Mouse (Mus musculus): ENCODE data around the gene 1700037H04Rik. TPM values are rescaled to one million over a fixed set of nuclear protein-coding genes. Genes with fewer than 3 reads are reported as not detected.

The 1700037H04Rik gene
- total and polyA plus RNA-seq, 3 experiments = 9.8 to 48.9 (median 11.3) TPM

- H3K4me3 ChIP-seq = no peak overlapping the region
- intact Hi-C loops (cut with DNase I) = no loop called here
- no peaks in the 10 kb centered on the region for H3K79me2 ChIP-seq (replicated peaks; ENCODE audit: control insufficient read depth, insufficient read depth, low read length)
- H3K27me3 ChIP-seq (ENCODE audit: control insufficient read depth, insufficient read depth, low read length) = no peaks in the 10 kb centered on the region
- no peak for TF ChIP-seq EP300 (IDR thresholded peaks at IDR 0.05; ENCODE audit: insufficient read depth, low read depth, low read length)
- 0 out of 2 replicates have a peak, but pooled peaks have one; percentile 34 for TF ChIP-seq POLR2A (IDR thresholded peaks at IDR 0.05; ENCODE audit: insufficient read depth, low read depth, low read length)
- no peak for TF ChIP-seq CTCF (IDR thresholded peaks at IDR 0.05)
- no peaks in the 10 kb centered on the region for H3K36me3 ChIP-seq (ENCODE audit: control insufficient read depth, insufficient read depth, low read length)
- H3K4me1 ChIP-seq (ENCODE audit: control insufficient read depth, insufficient read depth, low read length) = peaks cover 4% of the 10 kb centered on the region
- no peak for DNase-seq
- WGBS = 91% methylated on average over 8 of the region's 8 CpGs
- H3K9ac ChIP-seq (ENCODE audit: low read depth, low read length) = no peak overlapping the region
- H3K27ac ChIP-seq = no peak overlapping the region
These were observed 12.9 kb downstream of the 1700037H04Rik start for GRCm38 (mm10) chr2:131147043-131147365.

DNA sequence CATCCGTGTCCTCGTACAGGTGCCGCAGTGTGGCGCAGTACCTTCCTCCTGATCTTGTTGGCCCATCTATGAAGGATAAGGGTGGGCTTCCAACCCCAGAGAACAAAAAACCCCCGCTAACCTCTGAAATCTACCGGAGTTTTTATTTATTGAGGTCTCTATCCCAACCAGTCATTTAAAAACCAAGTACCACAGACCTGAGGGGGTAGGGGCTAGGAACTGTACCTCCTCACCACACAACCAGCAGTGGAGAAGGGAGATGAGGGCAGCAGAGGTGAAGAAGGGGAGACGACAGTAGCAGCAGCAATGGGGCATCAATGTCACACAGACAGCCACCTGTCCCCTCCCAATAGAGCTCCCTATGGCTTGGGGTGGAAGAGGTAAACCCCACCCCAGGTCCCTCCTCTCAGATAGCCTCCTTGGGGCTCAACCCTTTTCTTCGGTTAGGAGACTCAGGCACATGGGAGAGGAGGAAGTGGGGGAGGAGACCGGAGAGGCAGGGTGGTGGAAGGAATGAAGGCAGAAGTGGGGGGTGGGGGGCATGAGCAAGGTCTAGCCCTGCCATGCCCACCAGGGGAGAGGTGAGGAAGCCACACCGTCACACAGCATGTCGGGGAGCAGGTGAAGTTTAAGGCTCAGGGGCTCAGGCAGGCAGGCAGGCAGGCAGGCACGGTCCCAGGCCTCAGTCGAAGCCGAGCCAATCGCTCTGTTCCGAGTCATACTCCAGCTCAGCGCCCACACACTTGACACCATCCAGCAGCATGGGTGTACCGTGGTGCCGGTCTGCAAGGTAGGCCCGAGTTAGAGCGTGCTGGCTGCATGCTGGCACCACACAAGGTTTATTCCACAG lies 13.5 kb downstream of the 1700037H04Rik start:
- WGBS = 69% methylated on average over 21 of the region's 21 CpGs
- no peak overlapping the region for H3K4me3 ChIP-seq
- no peaks in the 10 kb centered on the region for H3K27me3 ChIP-seq (ENCODE audit: control insufficient read depth, insufficient read depth, low read length)
- peaks cover 3% of the 10 kb centered on the region; the same call in 1 of the 2 replicates for H3K36me3 ChIP-seq (ENCODE audit: control insufficient read depth, insufficient read depth, low read length)
- no peak overlapping the region; the same call in 1 of the 2 replicates for H3K9ac ChIP-seq (ENCODE audit: low read depth, low read length)
- TF ChIP-seq CTCF (IDR thresholded peaks at IDR 0.05) (no peak), EP300 (IDR thresholded peaks at IDR 0.05; ENCODE audit: insufficient read depth, low read depth, low read length) (peak; percentile 57), POLR2A (IDR thresholded peaks at IDR 0.05; ENCODE audit: insufficient read depth, low read depth, low read length) (peak; percentile 60)
- DNase-seq = peak in 1 of 2 experiments; percentile 38
- H3K79me2 ChIP-seq (replicated peaks; ENCODE audit: control insufficient read depth, insufficient read depth, low read length) = no peaks in the 10 kb centered on the region
- H3K27ac ChIP-seq = no peak overlapping the region
- intact Hi-C loops (cut with DNase I) = no loop called here
- peaks cover 8% of the 10 kb centered on the region for H3K4me1 ChIP-seq (ENCODE audit: control insufficient read depth, insufficient read depth, low read length)

DNA sequence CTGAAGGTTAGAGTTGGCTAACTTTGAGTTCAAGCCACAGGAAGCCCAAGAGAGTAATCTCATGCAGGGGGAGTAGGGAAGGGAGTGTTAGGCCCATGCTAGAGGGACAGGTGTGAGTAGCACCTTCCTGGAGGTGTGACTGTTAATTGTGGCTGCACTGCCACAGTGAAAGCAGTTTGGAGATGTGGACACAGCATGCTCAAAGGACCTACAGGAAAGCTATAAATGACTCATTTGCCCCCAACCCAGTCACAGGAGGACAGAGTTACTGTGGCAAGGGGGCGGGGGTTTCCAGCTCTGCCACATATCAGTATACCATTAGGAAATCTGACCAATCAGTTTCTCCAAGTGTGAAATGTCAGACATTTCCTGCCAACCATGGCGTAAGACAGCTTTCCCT lies 14.3 kb downstream of the 1700037H04Rik start:
- H3K4me3 ChIP-seq = no peak overlapping the region
- H3K36me3 ChIP-seq (ENCODE audit: control insufficient read depth, insufficient read depth, low read length) = peaks cover 5% of the 10 kb centered on the region
- intact Hi-C loops (cut with DNase I) = no loop called here
- H3K27me3 ChIP-seq (ENCODE audit: control insufficient read depth, insufficient read depth, low read length) = no peaks in the 10 kb centered on the region
- WGBS = 76% methylated on average over 2 of the region's 2 CpGs
- peaks cover 15% of the 10 kb centered on the region for H3K4me1 ChIP-seq (ENCODE audit: control insufficient read depth, insufficient read depth, low read length)
- no peaks in the 10 kb centered on the region for H3K79me2 ChIP-seq (replicated peaks; ENCODE audit: control insufficient read depth, insufficient read depth, low read length)
- DNase-seq = no peak
- H3K27ac ChIP-seq = no peak overlapping the region
- H3K9ac ChIP-seq (ENCODE audit: low read depth, low read length) = no peak overlapping the region
- TF ChIP-seq EP300 (IDR thresholded peaks at IDR 0.05; ENCODE audit: insufficient read depth, low read depth, low read length) (no peak), POLR2A (IDR thresholded peaks at IDR 0.05; ENCODE audit: insufficient read depth, low read depth, low read length) (peak; percentile 11; the same call in 1 of the 2 replicates)

DNA sequence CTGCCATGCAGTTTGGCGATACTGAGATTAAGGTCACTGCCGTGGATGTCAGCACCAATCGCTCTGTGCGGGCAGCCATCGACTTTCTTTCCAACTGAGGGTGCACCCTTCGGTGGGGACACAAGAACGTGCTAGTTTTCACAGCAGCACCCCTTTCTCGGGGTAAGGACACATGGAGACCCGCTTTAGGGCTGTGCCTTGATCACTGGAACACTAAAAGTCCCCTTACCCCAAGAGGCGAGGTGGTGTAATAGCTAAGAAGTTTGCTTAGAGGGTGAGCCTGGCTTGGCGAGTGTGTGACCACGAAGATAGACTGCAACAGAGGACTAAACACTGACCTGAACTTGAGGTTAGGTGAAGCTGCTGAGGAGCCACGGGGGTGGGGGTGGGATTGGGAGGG lies 14.8 kb downstream of the 1700037H04Rik start:
- DNase-seq = peak in 1 of 2 experiments; percentile 23
- 73% methylated on average over 13 of the region's 13 CpGs for WGBS
- no peak overlapping the region for H3K4me3 ChIP-seq

DNA sequence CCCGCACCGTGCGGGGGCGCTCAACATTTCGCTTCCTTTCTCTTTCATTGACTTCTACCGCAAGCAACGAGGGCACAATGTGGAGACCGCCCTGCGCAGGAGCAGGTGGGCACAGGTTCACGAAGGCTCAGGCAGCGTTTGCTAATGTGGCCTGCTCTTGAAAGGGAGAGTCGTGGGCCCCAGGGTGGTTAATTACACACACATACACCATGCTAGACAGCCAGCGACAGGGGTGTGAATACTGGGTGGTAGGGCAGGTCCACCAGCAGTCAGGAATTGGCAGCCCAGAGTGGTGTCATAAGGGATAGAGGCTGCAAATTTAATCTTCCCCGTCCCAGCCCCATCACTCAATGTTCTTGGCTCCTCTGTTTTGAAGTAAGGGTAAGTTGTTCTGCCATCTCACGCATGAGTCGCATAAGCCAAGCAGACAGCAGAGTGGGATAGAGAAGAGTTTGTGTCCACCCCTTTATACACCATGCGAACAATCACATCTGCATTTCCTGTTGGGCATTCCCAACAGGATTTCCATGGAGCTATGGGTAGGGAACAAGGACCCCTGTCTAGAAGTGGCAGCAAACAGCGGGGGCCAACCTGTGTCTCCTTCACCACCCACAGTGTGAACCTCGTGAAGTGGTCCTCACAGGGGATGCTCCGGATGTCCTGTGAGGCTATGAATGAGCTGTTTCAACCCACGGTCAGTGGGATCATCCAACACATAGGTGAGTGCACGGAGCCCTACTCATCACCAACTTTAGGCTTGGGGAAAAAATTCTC lies 16.7 kb downstream of the 1700037H04Rik start:
- Histone ChIP-seq H3K79me2 (replicated peaks; ENCODE audit: control insufficient read depth, insufficient read depth, low read length) (no peaks in the 10 kb centered on the region), H3K36me3 (ENCODE audit: control insufficient read depth, insufficient read depth, low read length) (peaks cover 13% of the 10 kb centered on the region), H3K4me1 (ENCODE audit: control insufficient read depth, insufficient read depth, low read length) (peaks cover 24% of the 10 kb centered on the region), H3K4me3 (no peak overlapping the region), H3K9ac (ENCODE audit: low read depth, low read length) (no peak overlapping the region), H3K27ac (peak overlapping the region; percentile 77), H3K27me3 (ENCODE audit: control insufficient read depth, insufficient read depth, low read length) (no peaks in the 10 kb centered on the region)
- WGBS = 72% methylated on average over 22 of the region's 22 CpGs
- TF ChIP-seq CTCF (IDR thresholded peaks at IDR 0.05) (no peak), EP300 (IDR thresholded peaks at IDR 0.05; ENCODE audit: insufficient read depth, low read depth, low read length) (no peak), POLR2A (IDR thresholded peaks at IDR 0.05; ENCODE audit: insufficient read depth, low read depth, low read length) (no peak)
- no peak for DNase-seq
- intact Hi-C loops (cut with DNase I) = no loop called here

More for the DNA sequence above, 14.8 kb downstream of the 1700037H04Rik start:
- TF ChIP-seq CTCF (IDR thresholded peaks at IDR 0.05) (no peak), POLR2A (IDR thresholded peaks at IDR 0.05; ENCODE audit: insufficient read depth, low read depth, low read length) (no peak), EP300 (IDR thresholded peaks at IDR 0.05; ENCODE audit: insufficient read depth, low read depth, low read length) (no peak)
- no peak overlapping the region for H3K27ac ChIP-seq
- H3K4me1 ChIP-seq (ENCODE audit: control insufficient read depth, insufficient read depth, low read length) = peaks cover 16% of the 10 kb centered on the region
- no peak overlapping the region for H3K9ac ChIP-seq (ENCODE audit: low read depth, low read length)
- H3K36me3 ChIP-seq (ENCODE audit: control insufficient read depth, insufficient read depth, low read length) = peaks cover 5% of the 10 kb centered on the region
- no peaks in the 10 kb centered on the region for H3K79me2 ChIP-seq (replicated peaks; ENCODE audit: control insufficient read depth, insufficient read depth, low read length)
- no peaks in the 10 kb centered on the region for H3K27me3 ChIP-seq (ENCODE audit: control insufficient read depth, insufficient read depth, low read length)
- intact Hi-C loops (cut with DNase I) = no loop called here

Measured in heart, adult 2 months (tissue).